Mouse (Mus musculus) olfactory bulb, adult 2 months (tissue): Measurements from ENCODE around the gene Tmem101.

Experiments
- CTCF ChIP-seq: fragments of 200-500 bp; IDR thresholded peaks from 2 replicates; pipeline ENCODE4 v1.5.1; 2012; ENCODE audit warnings: low read depth, mild to moderate bottlenecking, low read length, moderate library complexity; ENCODE audit not compliant: insufficient read depth
- POLR2A ChIP-seq: fragments of 200-500 bp; IDR thresholded peaks from 2 replicates; pipeline ENCODE4 v1.6.1; 2012; ENCODE audit warnings: mild to moderate bottlenecking, low read depth, low read length, moderate library complexity; ENCODE audit not compliant: insufficient read depth

GRCm38 (mm10) chr11:102179836-102180235, 23.6 kb upstream of the Tmem101 start:
- no peak for TF ChIP-seq POLR2A
- no peak for TF ChIP-seq CTCF
